Mouse (Mus musculus) retina, embryonic 14.5 days (tissue): ENCODE data around the gene Exoc4.

Source experiments
- DNase-seq: peaks from one replicate; pipeline ENCODE4 v3.0.0-alpha.2; 2015; ENCODE audit warnings: low spot score

The Exoc4 gene

DNA sequence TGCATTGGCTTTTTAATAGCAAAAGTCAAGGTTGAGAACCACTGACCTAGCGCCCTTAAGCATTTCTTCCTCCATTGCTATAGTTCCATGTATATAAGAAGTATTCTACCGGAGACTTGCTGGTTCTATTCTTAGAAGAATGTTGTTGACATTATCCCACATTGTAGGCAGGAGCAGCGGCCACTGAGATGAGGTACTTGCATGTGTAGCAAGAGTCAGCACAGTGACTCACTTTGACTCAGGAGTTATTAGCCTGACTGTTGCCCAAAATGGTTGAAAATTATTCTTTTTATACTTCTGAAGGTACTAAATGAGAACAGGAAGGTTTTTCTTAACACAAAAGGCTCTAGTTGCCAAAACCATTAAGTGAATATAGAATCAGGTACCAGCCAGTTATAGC is 620.4 kb downstream of the Exoc4 start:
- no peak for DNase-seq

DNA sequence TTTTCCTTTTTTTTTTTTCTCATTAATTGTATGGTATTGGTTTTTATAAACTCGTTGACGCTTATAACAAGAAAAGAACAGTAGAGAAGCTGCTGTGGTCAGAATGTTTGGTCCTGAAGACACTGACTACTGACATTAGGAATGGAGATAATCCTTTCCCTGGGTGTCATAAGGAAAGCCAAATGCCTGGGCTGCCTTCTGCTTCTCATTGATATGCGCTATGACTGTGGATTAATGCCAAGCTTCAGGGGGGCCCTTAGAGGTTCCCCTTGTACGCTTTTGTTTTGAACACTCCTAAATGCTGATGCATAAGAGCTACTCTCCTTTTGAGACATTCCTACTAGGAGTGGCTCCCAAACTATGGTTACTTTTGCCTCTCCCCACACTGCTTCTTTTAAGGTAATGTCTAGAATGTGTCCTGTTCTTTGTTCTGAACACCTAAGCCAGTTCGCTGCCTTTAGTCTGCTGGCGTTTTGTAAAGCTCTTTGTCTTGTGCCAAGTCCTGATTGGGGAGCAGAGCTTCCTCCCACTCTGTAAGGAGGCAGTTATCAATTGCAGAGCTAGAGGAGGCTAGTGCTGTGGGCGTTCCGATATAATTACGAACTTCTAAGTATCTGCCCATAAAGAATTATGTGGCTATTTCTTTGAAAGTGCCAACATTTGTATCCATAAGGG is 621.7 kb downstream of the Exoc4 start:
- no peak for DNase-seq

DNA sequence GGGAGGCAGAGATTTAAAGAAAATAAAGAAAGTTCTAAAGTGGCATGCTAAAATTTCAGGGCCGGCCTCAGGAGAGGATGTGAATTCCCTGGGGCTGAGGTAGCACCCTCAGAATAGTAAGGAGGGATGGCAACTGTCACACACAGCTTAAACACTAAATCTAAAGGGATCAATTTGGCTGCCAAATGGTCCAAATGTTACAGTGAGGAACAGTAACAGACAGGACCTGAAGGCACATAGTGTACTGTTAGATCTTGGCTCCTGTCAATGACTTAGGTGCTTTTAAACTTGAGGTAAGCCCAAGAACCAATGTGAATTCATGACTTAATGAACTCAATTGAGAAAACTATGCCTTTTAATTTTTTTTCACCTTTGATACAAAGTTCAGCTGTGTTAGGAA is 622.4 kb downstream of the Exoc4 start:
- no peak for DNase-seq

DNA sequence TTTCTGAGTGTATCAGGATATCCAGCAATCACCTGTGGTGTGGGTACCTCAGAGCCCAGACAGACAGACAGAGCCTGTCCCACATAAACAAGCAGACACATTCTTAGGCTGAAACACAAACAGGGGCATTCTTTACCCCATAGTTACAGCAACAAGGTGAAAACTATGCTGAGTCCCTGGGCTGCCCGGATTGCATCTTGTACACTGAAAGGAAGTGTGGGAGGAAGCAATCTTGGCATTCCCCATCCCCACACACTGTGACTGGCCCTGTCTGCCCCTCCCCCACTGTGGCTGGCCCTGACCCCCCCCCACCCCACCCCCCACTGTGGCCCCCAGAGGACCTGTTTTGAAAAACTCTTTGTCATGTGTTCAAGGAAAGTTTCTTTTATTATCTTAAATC is 623.3 kb downstream of the Exoc4 start:
- no peak for DNase-seq

DNA sequence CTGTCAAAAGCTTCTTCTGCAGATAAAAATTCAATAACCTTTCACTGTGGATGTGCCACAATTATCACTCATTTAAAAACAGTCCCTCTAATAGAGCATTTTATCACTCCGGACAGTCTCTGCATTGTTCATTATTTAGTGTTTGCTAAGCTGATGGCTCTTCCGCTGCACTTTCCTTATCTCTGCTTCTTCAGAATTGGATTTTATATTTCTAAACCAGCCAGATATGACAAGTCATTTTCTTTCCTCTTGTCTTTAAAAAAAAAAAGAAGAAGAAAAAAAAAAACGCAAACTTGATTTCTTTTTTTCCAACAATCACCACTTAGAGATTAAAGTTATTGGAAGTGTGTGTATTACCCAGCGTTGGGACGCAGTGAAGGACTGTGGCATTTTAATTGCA is 624.1 kb downstream of the Exoc4 start:
- DNase-seq: no peak

DNA sequence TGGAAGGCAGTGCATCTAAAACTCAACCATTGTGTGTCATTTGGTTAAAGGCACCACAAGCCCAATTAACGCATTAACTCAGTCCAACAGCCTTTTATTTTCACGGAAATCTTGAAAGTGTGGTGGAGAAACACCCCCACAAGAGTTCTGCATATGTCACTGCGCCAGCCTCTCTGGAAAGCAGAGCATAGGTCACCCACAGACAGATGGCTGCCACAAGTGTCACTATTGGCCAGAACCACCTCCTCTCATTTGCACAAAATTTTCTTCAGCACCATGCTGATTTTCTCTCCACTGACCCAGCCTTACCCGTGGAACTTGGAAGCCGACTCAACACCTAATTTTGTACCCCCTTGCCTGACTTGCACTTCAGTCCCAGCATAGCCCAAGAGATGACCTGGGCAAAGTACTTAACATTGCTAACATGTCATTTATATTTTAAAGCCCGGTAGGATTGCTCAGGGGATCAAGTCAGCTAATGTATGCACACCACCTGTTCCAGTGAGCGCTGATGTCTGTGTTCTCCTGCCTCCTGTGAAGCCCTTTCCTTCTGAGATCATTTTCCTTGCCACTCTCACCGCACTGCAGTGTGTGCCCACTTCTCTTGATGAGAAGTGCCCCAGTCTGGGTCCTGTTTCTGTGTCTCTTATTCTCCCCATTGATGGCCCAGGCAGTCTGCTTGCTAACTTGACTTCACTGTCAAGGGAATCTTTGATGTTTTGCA is 625.6 kb downstream of the Exoc4 start:
- peak; percentile 15 for DNase-seq

DNA sequence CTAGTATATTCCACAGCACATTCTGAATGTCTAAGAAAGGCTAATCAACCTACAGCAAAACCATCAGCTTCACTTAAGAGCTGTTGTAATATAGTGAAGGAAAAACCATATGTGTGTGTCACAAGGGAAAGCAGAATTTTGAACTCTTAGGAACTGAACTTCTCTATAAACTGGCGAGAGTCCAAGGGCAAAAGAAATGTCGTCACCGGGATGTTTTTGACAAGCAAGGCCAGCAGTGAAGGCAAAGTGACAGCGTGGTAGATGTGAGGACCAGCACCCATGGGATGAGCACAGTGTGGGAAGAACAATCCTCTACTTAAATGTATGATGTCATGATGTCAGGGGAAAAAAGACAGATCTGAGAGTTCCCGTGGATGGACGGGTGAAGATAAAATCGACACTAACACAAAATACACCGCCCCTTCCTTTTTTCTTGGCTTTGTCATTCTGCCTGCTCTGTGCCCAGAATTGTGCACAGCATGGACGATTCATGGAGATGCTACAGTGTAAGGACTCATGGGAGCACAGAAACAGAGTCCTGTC is 635.3 kb downstream of the Exoc4 start:
- no peak for DNase-seq

DNA sequence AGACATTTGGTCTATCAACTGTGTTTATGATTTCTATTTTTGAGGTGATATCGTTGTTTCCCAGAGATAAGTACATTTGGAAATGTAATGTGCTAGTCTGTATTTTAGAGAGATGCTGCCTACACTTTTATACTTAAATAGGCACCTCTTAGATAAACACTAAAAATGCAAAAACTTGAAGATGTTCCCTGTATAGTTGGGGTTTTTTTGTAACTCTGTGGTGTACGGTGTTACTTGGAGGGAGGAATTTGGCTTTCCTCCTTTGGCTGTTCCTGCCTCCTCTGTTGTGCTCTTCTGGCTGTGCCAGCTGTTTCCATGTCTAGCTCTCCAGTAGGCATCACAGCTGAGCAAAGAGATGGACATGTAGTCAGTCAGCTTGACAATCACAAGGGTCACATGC is 638.1 kb downstream of the Exoc4 start:
- no peak for DNase-seq

DNA sequence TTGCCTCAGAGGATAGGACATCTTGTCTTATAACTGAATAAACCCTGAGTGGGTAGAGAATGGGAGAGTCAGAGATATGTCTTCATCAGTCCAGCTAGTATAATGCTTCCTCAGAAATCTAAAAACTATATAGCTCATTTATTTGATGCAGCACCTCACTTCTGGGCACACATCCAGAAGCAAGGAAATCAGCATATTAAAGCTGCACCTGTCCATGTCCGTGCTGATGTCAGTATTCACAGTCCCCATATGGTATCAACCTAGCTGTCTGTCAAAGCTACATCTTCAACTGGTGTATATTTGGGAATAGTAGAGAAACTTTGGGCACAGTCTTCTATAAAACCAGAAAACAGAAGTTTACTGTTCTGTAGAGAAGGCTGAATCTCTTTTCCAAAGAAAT is 642.0 kb downstream of the Exoc4 start:
- no peak for DNase-seq

DNA sequence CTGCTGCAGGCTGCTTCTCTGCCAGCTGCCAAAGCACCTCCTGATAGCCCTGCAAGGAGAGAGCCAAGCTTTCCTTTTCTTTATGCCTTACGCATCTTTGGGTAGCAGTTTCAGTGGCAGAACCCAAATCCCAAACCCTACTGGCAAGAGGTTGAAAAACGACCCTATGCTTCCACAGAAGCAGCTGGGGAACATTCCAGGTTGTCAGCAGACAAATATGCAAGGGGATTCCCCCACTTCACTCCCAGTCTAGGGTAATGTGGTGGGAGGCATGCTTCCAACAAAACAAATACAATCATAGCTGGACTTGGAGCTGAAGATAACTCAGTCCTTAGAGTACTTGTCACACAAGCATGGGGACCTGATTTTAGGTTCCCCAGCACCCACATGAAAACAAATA is 643.3 kb downstream of the Exoc4 start:
- no peak for DNase-seq

DNA sequence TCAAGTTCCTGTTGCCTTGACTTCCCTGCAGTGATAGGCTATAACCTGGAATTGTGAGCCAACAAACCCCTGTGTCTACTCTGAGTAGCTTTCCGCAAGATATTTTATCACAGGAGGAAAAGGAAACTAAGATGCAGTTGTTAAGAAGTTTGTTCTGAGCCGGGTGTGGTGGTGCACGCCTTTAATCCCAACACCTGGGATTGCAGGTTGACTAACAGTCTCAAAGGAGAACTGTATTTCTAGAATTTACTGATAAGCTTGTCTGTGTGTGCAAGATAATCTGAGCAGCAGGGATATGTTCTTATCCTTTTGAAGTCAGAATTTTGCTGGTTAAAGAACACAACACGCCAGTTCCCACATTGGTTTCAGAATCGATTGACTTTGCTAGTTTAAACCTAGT is 651.1 kb downstream of the Exoc4 start:
- DNase-seq: no peak

DNA sequence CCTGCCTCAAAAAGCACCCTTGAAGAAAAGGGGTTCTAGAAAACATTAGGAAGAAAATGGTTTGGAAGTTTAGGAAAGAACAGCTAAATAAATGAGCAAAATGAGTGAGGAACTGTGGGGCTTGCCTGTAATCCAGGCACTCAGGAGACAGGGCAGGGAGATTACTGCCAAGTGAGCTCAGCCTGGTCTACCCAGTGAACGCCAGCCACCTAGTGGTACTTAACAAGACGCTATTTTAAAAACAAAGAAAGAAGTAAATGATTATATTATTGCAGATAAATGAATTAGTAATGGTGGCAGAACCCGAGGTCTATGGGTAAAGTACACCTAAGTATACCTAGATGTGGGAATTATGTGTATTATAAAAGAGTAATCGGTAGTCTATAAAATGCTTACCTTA is 651.7 kb downstream of the Exoc4 start:
- no peak for DNase-seq

DNA sequence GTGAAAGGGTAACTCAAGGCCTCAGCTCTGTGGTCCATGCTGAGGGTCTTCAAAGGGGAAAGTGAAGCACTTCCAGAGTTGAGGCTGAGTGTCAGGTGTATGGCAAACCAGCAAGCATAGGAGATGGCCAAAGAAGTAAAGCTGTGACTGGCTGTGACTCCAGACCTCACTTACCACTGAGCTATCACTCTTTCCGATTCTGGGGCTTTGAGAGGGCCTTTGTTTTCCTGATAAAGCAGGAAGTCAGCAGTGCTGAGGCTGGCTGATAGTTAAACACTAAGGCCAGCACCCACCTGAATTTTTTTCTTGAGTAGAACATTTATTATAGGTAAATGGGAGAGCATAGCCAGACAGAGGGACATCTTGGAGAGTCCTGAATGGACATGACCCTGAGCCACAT is 656.2 kb downstream of the Exoc4 start:
- DNase-seq: no peak

DNA sequence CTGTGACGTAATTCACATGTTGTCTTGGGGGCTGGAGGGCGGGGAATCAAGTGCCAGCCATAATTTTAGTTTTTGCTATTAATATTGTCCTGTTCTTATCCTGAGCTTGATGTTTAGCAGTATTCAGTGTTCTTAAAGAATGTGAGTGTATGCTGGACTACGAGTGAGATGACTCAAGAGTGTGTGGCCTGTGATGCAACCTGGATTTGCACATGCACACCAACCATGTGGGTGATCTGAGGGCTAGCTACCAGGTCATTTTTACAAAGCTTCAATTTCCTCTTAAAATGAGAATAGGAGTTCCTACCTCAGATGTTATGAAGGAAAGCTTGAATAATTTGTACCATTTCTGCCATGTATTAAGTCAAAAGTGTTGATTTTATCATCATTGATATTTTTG is 661.8 kb downstream of the Exoc4 start:
- no peak for DNase-seq

DNA sequence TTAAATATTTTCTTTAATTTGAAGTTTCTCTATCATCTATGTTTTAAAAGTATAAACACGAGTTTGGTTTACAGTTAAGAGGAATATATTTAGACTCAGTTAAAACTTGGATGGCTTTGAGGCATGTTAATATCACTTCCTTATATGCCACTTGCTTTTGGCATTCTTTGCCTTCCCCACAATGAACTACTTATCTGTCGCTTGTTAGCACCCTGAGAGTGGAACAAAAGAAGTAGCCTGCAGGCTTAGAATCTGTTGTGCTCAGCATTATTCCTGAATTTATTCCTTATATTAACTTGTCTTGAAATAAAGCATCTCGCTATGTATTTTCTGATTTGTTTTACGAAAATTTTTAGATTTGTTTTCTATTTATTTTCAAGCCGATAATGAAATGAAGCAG is 664.2 kb downstream of the Exoc4 start:
- no peak for DNase-seq

DNA sequence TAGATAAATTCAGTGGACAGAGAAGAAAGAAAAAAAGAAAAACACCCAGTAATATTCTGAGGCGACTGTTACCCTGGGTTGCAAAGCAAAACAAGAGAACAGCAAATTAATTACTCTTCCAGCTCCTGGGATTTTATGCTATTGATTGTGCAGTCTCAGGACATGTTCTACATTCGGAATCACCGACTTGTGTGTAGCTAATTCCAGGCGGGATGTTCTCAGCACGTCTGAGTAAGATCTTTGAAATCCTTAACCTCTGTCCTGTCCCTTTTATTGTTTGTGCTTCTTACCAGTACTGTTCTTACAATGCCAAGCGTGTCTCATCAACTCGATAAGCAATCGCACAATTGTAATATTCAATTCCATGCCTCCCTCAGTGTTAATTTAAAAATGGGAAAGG is 664.6 kb downstream of the Exoc4 start:
- no peak for DNase-seq

DNA sequence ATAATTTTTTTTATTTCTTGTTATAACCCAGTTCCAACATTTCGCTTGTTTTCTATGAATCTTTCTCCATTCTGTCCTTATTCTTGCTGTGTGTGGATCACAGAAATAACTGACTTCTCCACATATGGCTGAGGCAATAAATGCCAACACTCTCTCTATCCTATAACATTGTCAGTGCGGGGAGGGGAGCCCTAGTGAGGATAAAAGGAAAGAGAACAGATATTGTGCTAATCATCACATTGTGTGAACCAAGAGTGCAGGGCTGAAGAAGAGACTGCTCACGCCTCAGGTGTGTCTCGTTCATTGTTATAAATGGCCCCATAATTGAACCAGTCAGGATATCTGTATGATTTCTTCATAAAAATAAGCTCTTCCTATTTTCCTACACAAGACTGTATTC is 665.1 kb downstream of the Exoc4 start:
- DNase-seq: no peak

DNA sequence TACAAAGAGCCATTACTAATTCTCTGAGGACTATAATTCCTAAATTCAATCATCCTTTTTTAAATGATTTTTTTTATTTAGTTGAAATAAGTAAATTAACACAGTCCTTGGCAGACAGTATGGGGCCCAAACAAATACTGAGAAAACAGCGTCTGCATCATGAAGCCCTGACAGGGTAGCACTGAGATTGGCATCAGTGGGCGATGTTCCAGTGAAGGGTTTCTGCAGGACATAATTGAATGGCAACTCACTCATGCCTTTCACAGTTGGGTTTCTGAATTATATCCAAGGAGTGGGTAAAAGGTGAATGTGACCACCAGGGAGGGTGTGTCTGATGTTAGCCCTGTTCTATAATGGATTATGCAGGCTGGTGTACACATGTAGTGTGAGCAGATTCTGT is 674.7 kb downstream of the Exoc4 start:
- no peak for DNase-seq

DNA sequence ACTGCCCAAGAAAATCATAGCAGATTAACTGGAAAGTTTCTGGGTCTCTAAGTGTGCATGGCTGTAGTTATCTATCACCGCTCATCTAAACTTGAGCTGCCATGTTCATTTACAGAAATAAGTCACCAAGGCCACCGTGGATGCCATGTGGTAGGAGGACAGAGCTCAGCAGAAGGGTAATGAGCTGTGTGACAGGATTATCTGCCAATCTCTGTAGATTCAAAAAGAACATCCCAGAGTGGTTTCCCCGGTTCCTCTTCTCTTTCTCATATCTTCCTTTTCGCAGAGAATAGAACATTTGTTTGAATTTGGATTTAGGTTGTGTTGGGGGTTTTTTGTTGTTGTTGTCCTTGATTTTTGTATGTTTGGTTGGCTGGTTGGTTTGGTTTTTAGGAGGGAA is 676.0 kb downstream of the Exoc4 start:
- DNase-seq: peak; percentile 33

DNA sequence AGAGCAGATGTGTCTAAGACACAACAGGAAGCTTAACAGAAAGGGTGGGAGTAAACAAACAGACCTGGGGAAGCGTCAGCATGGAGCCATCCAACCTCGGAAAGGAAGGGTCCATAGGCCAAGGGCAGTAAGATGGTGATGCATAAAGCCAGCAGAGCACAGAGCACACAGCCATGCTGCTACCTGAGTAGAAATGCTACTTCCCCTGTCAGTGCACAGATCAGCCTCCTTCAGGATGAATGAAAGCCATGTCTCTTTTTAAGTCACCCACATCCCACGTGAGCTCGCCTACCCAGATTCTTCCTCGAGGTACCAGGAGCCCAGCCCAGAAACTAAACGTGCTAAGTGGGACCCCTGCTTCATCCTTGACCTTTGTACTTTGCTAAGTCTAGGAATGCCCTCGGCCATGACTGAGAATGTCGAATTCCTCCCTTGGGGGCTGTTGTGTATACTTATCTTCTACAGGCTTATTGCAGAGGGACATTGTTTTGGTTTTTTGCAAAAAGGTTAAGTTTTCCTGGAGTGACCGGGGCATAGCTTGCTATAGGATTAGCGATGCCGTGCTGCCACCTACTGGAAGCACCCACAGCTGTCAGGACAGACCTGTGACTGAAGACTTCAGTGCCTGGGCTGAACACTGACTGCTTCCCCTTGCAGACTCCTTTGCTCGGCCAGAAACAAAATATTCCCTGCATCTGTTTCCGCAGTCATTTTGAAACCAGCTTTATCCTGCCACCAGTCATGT is 680.6 kb downstream of the Exoc4 start:
- DNase-seq: peak; percentile 89

DNA sequence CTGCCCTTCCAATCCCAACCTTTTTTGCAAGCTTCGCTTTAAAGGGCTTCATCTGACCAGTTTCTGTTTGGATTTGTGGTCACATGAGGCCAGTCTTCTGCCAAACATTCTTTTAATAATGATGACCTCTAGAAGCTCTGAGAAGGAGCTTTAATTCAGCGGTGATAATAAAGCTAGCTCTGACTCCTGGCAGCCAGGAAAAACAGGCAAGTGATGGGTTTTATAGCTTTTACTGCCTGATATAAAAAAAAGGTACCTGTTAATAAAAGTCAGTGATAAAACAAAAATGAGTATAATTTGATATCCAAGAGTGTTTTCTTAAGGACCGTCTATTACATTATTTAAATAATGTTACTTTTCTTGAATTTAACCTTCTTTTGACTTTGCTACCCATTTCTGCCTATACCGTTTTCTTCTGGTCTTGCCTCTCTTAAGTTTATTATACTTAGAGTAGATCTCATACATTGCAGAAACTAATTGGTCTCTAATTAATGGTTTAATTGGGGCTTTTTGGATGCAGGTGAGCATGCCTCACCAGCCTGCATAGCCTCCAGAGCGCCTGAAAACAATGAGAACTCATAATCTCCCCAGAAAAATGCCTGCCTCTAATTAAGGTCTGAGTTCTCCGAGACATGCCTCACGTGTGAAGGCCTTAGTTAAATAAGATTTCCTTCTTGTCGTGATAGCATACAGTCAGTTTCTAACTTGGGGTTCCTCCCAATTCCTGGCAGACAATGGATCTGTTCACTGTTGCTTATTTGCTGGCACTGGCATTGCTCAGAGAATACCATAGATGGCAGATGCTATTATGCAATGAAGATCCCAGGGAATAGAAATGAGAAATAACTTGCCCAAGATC is 681.4 kb downstream of the Exoc4 start:
- DNase-seq: no peak

DNA sequence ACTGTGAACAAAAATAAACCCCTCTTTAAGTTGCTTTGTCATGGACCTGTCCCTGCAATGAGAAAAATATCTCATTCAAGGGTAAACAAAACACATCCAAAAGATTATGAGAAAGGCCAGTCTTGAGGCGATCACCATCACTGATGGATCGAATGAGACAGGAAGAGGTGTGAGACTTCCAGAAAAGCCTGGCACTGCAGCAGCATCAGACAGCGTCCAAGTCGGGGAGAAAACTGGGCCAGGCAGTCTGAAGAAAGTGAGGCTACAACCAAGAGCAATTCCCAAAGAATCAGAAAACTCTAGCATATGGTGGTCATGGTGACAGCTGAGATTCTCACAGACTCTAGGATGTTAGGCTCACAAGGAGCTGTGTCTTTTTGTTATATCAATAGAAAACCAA is 689.0 kb downstream of the Exoc4 start:
- DNase-seq: no peak
